Mouse (Mus musculus) heart, postnatal 0 days (tissue): ENCODE measurements around the gene Fam32a.

Experiments used
- CTCF ChIP-seq: IDR thresholded peaks from 2 replicates; pipeline ENCODE4 v1.5.1; 2016; ENCODE audit warnings: antibody characterized with exemption, control low read depth, low read depth
- EP300 ChIP-seq: IDR thresholded peaks from 2 replicates; pipeline ENCODE4 v1.6.1; 2016; ENCODE audit warnings: antibody characterized with exemption, low read depth

- TF ChIP-seq EP300: no peak
- no peak for TF ChIP-seq CTCF
These were observed 51.6 kb downstream of the Fam32a start for GRCm38 (mm10) chr8:72271051-72271660.
